Mouse (Mus musculus): Measurements from ENCODE around the gene Sap18. TPM values are rescaled to one million over a fixed set of nuclear protein-coding genes. Genes with fewer than 3 reads are reported as not detected.
A peak's percentile ranks its signal among the peaks of the same experiment; 100 is the strongest.

Gene Sap18
- total and polyA plus RNA-seq, 3 experiments = 8.3 to 173 (median 49.0) TPM

DNA sequence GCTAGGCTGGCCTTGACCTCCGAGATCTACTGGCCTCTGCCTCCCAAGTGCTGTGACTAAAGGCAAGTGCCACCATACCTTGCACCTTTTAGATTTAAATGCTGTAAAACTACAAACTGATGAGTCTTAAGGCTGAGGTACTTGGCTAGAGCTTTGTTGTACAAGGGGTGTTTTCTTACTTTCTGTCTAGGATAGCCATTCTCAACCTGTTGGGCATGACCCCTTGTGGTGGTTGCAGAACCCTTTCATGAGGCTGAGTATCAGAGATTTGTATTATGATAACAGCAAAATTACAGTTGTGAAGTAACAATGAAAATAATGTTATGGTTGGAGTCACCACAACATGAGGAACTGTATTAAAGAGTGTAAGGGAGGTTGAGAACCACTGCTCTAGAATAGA, 29.3 kb downstream of the Sap18 start:
- in situ Hi-C loops (cut with MboI; ENCODE audit: low pct_ligation_motif_present, low pct_unique_long_range_greater_than_20kb, low sequenced_read_pairs) (no loop called here), dilution Hi-C loops (cut with MboI; ENCODE audit: extremely low pct_ligation_motif_present, extremely low pct_unique_long_range_greater_than_20kb, low sequenced_read_pairs) (no loop called here)
- Histone ChIP-seq H3K9ac (ENCODE audit: insufficient read depth, low read depth) (peak overlapping the region; percentile 92), H3K4me2 (ENCODE audit: insufficient read depth, low read depth, poor library complexity, severe bottlenecking) (peak overlapping the region; percentile 98), H3K27me3 (replicated peaks) (no peaks in the 10 kb centered on the region), H3K36me3 (replicated peaks in 1 of 2; ENCODE audit: control insufficient read depth in 1 of 2, insufficient read depth in 1 of 2, low read length in 1 of 2) (peaks cover 10 to 47% of the 10 kb centered on the region in 2 experiments), H3K4me3 (replicated peaks in 1 of 3; ENCODE audit: low read depth in 2 of 3, low read length in 2 of 3, poor library complexity in 1 of 3) (peak overlapping the region; percentile 73 to 99 (median 93)), H3K9me3 (replicated peaks; ENCODE audit: low read length) (no peaks in the 10 kb centered on the region), H3K79me2 (replicated peaks; ENCODE audit: control insufficient read depth, extremely low read depth, insufficient read depth, poor library complexity, severe bottlenecking) (peaks cover 43% of the 10 kb centered on the region), H3K27ac (ENCODE audit: insufficient read depth, low read depth) (peak overlapping the region; percentile 31), H3K4me1 (ENCODE audit: control insufficient read depth in 1 of 2, insufficient read depth in 2 of 2) (peaks cover 4 to 37% of the 10 kb centered on the region in 2 experiments; a peak in 3 of 4 replicates)
- peak; percentile 32 for DNase-seq (ENCODE audit: extremely low read depth)
- TF ChIP-seq USF2 (conservative IDR thresholded peaks at IDR 0.05; ENCODE audit: low read depth, low read length) (no peak), MAZ (IDR thresholded peaks at IDR 0.05; ENCODE audit: low read depth, low read length) (no peak), TCF12 (IDR thresholded peaks at IDR 0.05; ENCODE audit: low read depth, low read length) (no peak), HCFC1 (IDR thresholded peaks at IDR 0.05; ENCODE audit: low read depth, low read length) (no peak), RCOR1 (conservative IDR thresholded peaks at IDR 0.05; ENCODE audit: low read depth, low read length) (no peak), SIN3A (IDR thresholded peaks at IDR 0.05; ENCODE audit: low read length) (peak; percentile 55; the same call in 1 of the 2 replicates), IRF4 (IDR thresholded peaks at IDR 0.05; ENCODE audit: low read depth, low read length) (0 out of 2 replicates have a peak, but pooled peaks have one; percentile 9), E2F4 (IDR thresholded peaks at IDR 0.05; ENCODE audit: insufficient replicate concordance, low read depth, low read length) (no peak), CTCF (conservative IDR thresholded peaks at IDR 0.05 in 1 of 2, IDR thresholded peaks at IDR 0.05 in 1 of 2; ENCODE audit: low read depth in 2 of 2, low read length in 2 of 2) (peak in 1 of 2 experiments; percentile 53; a peak in 2 of 4 replicates), SMC3 (IDR thresholded peaks at IDR 0.05; ENCODE audit: low read depth, low read length) (peak; percentile 31; the same call in 1 of the 2 replicates), POLR2AphosphoS2 (IDR thresholded peaks at IDR 0.05; ENCODE audit: low read depth, low read length) (0 out of 2 replicates have a peak, but pooled peaks have one; percentile 31), GABPA (IDR thresholded peaks at IDR 0.05; ENCODE audit: insufficient replicate concordance, low read depth, low read length) (no peak), USF1 (IDR thresholded peaks at IDR 0.05; ENCODE audit: low read depth, low read length) (no peak)

GRCm38 (mm10) chr14:57833526-57833925, 35.5 kb downstream of the Sap18 start:
- H3K9ac ChIP-seq (ENCODE audit: insufficient read depth, low read depth) = no peak overlapping the region
- H3K4me1 ChIP-seq (ENCODE audit: control insufficient read depth in 1 of 2, insufficient read depth in 2 of 2) = peaks cover 4 to 28% of the 10 kb centered on the region in 2 experiments; a peak in 3 of 4 replicates
- H3K27ac ChIP-seq (ENCODE audit: insufficient read depth, low read depth) = 0 out of 2 replicates have a peak overlapping the region, but pooled peaks have one; percentile 36
- H3K4me3 ChIP-seq (replicated peaks in 1 of 3; ENCODE audit: low read depth in 2 of 3, low read length in 2 of 3, poor library complexity in 1 of 3) = no peak overlapping the region
- peaks cover 17 to 67% of the 10 kb centered on the region in 2 experiments for H3K36me3 ChIP-seq (replicated peaks in 1 of 2; ENCODE audit: control insufficient read depth in 1 of 2, insufficient read depth in 1 of 2, low read length in 1 of 2)
- dilution Hi-C loops (cut with MboI; ENCODE audit: extremely low pct_ligation_motif_present, extremely low pct_unique_long_range_greater_than_20kb, low sequenced_read_pairs) = no loop called here
- no peaks in the 10 kb centered on the region for H3K9me3 ChIP-seq (replicated peaks; ENCODE audit: low read length)
- no peaks in the 10 kb centered on the region for H3K27me3 ChIP-seq (replicated peaks)
- no peak for TF ChIP-seq MXI1 (IDR thresholded peaks at IDR 0.05; ENCODE audit: low read depth, low read length)
- TF ChIP-seq POLR2A (IDR thresholded peaks at IDR 0.05; ENCODE audit: low read depth, low read length) = no peak
- TF ChIP-seq ETS1 (conservative IDR thresholded peaks at IDR 0.05; ENCODE audit: low read depth, low read length) = no peak
- no peak for TF ChIP-seq USF2 (conservative IDR thresholded peaks at IDR 0.05; ENCODE audit: low read depth, low read length)
- TF ChIP-seq RAD21 (IDR thresholded peaks at IDR 0.05; ENCODE audit: low read depth, low read length) = no peak
- TF ChIP-seq GABPA (IDR thresholded peaks at IDR 0.05; ENCODE audit: insufficient replicate concordance, low read depth, low read length) = no peak
- no peak for TF ChIP-seq SIN3A (IDR thresholded peaks at IDR 0.05; ENCODE audit: low read length)
- no peak for TF ChIP-seq JUND (conservative IDR thresholded peaks at IDR 0.05; ENCODE audit: low read depth, low read length)
- no peak for TF ChIP-seq TBP (conservative IDR thresholded peaks at IDR 0.05; ENCODE audit: low read depth, low read length)
- no peak for TF ChIP-seq UBTF (IDR thresholded peaks at IDR 0.05; ENCODE audit: low read depth, low read length)
- TF ChIP-seq HCFC1 (IDR thresholded peaks at IDR 0.05; ENCODE audit: low read depth, low read length) = no peak
- TF ChIP-seq MEF2A (IDR thresholded peaks at IDR 0.05; ENCODE audit: borderline replicate concordance, low read depth, low read length) = no peak
- TF ChIP-seq CHD1 (IDR thresholded peaks at IDR 0.05; ENCODE audit: low read depth, low read length) = no peak
- no peak for TF ChIP-seq NRF1 (IDR thresholded peaks at IDR 0.05; ENCODE audit: low read depth, low read length)
- TF ChIP-seq JUN (IDR thresholded peaks at IDR 0.05; ENCODE audit: insufficient read depth, low read depth, low read length) = no peak
- no peak for TF ChIP-seq POLR2AphosphoS2 (IDR thresholded peaks at IDR 0.05; ENCODE audit: low read depth, low read length)
- TF ChIP-seq ZKSCAN1 (IDR thresholded peaks at IDR 0.05; ENCODE audit: borderline replicate concordance, low read depth, low read length) = no peak
- H3K4me2 ChIP-seq (ENCODE audit: insufficient read depth, low read depth, poor library complexity, severe bottlenecking) = peak overlapping the region; percentile 31; the same call in 1 of the 2 replicates
- no peaks in the 10 kb centered on the region; the same call in 1 of the 2 replicates for H3K79me2 ChIP-seq (replicated peaks; ENCODE audit: control insufficient read depth, extremely low read depth, insufficient read depth, poor library complexity, severe bottlenecking)
- DNase-seq (ENCODE audit: extremely low read depth) = no peak
- in situ Hi-C loops (cut with MboI; ENCODE audit: low pct_ligation_motif_present, low pct_unique_long_range_greater_than_20kb, low sequenced_read_pairs) = no loop called here
